Mouse (Mus musculus) cerebellum, adult 11-12 months (tissue): ENCODE measurements around the gene Hoxd3.

Source experiments
- DNase-seq: peaks from one replicate; pipeline ENCODE4 v3.0.0; 2022

Hoxd3 gene

DNA sequence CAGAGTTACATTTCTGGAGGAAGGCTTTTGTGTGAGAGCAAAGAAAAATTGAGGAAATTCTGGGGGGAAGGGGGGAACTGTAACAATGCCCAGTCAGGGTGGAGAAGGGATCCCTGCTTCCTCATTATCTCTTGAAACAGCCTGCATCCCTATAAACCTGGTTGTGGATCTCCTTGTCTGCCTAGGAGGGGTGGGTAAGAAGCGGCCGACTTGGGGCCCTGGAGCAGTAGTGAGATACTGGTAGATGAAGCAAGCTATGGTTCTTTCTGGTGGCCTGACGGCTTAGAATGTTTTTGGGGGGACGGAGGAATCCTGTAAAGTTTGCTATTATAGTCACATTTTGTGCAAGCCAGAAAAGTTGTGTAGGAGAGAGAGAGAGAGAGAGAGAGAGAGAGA, 18.3 kb upstream of the Hoxd3 start:
- DNase-seq = no peak

DNA sequence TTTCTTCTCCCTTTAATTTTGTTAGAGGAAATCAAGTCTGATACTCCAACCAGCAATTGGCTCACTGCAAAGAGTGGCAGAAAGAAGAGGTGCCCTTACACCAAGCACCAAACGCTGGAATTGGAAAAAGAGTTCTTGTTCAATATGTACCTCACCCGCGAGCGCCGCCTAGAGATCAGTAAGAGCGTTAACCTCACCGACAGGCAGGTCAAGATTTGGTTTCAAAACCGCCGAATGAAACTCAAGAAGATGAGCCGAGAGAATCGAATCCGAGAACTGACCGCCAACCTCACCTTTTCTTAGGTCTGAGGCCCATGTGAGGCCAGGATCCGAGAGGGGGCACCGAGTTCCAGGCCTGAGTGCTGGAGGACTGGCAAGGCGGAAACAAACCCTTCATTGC, 17.7 kb upstream of the Hoxd3 start:
- no peak for DNase-seq

DNA sequence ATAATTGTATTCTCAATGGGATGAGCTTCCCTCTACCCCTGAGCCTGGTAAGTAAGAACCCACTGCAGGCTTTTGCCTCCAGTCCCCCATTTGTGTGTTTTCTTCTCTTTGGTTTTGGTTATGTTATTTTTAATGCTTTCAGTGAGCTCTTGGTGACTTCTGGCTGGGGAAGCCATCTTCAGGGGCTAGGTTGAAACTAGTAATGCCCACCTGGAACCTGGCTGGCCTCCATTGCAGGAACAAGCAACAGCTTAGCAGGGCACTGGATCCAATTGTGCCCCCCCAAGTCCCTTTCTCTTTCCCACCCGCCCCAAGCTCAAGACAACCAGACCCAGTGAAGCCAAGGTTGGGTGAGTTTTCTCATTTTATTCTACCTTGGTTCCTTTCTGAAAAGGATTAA, 16.3 kb upstream of the Hoxd3 start:
- DNase-seq = no peak

DNA sequence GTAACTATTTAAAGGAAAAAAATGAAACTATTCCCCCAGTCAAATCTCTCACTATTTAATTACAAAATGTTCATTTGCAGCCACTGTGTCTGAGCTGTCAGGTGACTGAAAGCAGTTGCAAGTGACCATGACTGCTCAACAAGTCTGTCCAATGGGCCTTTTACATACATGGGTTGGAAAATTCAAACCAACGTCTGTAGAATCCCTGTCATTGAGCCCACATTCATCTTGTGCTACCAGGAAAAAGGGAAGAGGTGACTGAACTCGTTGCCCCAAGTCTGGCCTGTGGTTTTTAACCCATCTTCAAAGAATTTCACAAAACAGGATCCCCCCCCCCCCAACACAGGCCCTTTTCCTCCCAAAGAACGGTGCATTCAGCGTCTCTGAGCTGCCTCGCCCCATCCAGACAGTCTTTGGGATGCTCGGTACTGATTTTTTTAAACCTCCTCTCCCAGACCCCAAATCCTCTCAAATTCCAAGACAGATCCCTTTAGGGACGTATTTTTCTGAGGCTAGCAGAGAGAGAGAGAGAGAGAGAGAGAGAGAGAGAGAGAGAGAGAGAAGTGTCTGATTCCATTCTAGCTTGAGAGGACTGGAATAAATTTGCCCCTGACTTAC, 15.8 kb upstream of the Hoxd3 start:
- DNase-seq = no peak

DNA sequence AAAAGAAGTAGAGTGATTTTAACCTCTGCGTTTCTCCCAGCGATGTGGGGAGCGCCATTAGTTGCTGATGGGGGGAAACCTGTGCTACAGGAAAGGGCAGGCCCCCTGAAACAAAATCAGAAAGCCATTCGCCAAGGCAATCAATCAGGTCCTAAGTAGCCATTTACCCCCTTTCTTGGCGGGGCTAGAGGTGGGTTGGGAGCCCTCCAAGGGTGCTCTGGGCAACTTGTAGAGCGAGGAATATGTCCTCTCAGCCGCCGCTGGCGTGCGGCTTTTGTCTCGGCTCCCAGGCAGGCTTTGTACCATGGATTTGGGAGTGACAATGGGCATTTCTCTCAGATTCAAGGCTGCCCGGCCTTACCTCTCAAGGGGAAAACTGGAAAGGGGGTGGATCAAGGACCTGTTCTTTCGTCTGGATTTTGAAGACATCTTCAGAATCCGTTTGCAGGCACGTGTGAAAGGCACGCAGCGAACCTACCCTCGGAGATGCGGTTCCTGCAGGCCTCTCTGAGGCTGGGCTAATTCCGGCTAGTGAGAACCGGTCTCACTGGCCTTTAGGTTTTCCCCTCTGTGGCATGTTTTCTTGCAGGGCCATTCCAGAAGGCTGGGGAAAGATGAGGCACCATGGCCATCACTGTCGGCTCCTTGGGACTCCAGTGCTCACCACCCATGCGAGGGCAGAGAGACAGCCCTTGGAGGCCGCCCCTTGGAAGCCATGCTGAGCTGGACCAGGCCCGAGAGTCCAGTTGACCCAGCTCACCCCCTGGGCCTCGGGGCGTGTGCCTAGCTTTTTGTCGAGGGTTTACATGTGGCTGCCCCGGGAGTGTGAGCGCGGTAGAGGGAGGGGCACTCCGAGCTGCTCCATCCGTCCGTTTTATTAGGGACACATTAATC, 15.0 kb upstream of the Hoxd3 start:
- no peak for DNase-seq

DNA sequence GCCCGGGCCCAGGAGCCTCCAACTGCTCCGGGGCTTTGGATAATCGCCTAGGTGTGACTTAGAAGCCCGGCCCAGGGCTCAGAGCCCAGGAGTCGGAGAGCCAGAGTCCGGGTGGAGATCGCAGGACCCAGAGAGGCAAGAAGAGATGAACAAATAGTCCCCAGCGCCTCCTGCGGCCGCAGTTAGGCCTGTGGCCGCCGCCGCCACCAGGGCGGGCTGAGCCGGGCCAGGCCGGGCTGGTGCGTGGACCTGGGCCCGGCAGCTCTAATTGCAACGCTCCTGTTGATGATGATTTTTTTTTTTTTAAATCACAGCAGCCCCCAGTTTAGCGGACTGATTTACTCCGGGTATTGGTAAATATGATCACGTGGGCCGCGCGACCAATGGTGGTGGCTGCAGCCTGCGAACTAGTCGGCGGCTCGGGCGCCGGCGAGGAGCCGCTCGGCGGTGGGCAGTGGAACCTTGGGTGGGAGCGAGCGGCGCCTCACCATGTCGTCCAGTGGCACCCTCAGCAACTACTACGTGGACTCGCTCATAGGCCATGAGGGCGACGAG, 14.1 kb upstream of the Hoxd3 start, which contains the start of gene Hoxd9:
TSS of gene Hoxd9 (plus strand) at position 161 of the 555 bp plus-strand sequence.
- no peak for DNase-seq

DNA sequence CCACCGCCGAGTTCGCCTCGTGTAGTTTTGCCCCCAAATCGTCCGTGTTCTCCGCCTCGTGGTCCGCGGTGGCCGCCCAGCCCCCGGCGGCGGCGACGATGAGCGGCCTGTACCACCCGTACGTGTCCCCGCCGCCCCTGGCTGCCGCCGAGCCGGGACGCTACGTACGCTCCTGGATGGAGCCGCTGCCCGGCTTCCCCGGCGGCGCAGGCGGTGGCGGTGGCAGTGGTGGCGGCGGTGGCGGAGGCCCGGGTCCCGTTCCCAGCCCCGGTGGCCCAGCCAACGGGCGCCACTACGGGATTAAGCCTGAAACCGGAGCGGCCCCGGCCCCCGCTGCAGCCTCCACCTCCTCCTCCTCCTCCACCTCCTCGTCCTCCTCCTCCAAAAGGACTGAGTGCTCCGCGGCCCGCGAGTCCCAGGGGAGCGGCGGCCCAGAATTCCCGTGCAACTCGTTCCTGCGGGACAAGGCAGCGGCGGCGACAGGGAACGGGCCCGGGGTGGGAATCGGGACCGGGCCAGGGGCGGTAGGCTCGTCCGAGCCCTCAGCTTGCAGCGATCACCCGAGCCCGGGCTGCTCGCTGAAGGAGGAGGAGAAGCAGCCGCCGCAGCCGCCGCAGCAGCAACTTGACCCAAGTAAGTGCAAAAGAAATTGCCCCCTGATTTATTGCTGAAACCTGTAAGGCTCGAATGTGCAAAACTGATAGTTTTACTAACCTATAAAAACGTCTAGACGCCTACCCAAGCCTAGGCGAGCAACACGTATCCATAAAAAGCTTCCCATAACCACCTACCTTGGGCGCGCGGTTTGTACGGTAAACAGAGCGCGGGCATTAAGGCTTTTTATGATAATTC, 13.3 kb upstream of the Hoxd3 start:
- no peak for DNase-seq

DNA sequence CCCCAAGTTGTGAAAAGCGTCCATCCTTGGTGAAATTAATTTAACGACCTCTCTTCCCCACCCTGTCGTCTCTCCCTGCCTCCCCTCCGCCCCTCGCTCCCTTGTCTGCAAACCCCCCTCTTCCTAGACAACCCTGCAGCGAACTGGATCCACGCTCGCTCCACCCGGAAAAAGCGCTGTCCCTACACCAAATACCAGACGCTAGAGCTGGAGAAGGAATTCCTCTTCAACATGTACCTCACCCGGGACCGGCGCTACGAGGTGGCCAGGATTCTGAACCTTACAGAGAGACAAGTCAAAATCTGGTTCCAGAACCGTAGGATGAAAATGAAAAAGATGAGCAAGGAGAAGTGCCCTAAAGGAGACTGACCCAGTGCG, 12.7 kb upstream of the Hoxd3 start:
- DNase-seq = no peak

DNA sequence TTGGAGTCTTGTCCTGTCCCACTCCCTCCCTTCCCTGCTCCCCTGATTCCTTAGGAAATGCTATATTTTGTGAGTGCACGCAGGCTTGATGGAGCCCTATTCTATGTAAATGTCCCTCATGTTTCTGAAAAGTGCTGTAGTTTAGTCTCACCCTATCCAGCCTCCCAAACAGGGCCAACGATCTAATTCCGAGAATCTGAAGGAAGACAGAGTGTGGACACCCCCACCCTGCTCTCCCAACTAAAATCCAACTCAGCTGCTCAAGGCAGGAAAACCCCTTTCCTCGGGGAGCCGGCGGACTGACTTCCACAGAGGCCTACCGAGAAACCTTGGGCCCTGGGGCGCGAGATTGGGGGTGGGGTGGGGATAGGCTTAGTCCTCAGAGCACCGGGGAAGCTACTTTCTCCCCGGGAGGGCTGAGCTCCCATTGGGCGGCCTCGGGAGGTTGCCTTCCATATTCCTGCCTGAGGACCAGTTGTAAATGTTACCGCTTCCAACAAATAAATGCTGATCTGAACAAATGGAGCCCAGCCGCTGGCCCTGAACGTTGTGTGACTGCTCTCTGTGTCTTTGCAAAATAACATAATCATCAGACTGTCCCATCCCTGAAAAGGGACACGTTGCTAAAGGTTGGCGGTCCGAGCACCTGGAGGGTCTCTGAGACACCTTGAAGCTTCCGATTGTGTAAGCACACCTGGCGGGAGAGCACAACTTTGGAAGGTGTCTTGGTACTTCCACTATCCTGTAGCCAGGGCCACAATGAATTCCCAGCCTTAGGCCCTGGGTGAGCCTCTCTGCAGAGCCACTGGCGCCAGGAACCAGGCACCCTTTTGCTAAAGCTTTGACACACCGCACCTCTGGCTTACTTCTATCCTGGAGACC, 11.8 kb upstream of the Hoxd3 start:
- no peak for DNase-seq

DNA sequence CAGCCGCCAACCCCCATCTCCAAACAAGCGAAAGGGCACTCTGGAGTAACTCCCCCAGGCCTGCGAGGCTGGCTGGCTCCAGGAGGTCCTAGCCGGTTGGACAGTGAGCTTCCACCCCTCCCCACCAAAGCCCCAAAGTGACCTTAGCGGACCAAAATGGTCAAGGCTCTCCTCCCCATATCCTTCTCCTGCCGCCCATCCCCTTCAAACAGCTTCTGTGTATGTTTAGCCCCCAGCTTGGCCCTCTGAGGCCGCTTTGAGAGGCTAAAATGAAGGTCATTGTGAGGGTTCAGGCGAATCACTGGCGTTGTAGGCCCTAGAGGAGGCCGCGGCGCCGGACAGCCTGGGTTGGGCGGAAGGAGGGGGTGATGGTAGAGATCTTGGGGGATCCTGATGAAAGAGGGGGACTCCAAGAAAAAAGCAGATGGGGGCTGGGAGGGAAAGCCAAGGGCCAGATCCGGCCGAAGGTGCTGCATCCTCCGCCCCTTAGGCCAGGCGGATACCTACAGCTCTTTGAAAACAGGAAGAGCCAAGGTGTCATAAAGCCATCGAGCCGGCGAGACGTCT, 11.1 kb upstream of the Hoxd3 start:
- no peak for DNase-seq

DNA sequence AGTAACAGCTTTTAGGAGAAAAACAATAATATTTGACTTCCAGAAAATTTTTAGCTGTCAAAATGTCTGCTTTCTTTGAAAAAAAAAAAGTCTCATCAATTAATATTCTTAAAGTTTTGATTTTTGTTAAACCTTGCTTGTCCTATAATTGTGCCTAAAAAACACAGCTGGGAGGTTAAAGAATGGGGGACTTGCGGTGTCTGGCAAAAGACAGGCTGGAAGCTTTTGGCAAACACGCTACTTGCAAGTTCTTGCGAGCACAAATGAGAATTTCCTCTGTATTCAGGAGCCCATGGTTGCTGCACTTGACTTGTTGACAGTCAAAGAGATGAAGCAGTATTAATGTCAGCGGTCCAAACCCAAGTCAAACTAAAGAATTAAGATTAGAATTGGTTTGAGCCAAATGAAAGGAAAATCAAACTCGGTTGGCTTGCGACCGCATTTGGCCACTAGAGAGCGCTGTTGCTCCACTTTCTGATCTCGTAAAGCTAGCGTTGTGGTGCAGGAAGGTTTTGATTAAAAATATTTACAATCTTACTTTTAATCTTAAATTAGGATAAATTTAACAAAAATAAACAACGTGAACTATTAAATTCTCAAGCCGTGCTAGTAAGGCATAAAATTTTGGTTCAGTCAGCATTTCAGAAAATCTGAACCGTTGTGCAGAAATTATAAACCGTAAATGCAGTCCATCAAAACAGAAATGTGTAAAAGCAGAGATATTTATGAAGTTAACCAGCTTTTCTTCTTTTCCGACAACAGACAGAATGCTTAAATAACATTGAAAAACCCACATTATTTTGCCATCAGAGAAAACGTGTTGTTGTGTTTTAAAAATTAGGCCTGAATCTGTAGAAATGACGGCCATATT, 9.5 kb upstream of the Hoxd3 start:
- no peak for DNase-seq

DNA sequence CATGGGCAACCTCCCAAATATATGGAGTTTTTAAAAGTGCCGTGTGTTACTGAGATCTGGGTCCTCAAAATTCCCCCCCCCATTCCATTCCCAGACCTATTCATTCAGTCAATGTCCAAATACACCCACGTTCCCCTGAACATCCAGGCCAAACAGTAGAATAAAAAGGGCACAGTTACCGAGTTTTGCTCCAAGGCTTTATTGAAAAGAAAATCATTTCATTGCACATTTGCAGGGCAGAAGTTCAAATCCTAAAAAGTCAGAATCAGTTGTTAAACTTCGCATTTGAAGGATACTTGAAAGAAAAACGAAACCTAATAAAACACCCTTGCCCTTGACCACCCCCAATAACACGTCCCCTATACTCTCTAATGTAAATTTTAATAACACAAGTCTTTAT, 8.9 kb upstream of the Hoxd3 start:
- no peak for DNase-seq

DNA sequence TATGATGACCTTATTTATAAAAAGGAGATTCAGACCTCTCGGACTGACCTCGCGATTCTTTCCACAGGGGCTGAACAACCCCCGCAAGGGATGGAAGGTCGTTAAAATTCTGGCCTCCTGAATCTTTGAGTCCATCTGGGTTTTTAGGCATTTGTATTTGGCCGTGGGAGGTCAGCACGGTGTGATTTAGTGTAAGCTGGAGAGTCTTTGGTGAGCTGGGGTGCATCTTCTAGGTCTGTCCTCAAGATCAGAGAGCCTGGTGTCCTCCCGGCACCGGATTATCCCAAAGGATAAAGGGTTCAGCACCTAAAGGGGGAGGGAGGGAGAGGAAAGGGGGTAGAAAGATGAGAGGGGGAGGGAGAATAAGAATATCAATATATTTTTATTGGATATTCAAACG, 8.4 kb upstream of the Hoxd3 start:
- DNase-seq = no peak

DNA sequence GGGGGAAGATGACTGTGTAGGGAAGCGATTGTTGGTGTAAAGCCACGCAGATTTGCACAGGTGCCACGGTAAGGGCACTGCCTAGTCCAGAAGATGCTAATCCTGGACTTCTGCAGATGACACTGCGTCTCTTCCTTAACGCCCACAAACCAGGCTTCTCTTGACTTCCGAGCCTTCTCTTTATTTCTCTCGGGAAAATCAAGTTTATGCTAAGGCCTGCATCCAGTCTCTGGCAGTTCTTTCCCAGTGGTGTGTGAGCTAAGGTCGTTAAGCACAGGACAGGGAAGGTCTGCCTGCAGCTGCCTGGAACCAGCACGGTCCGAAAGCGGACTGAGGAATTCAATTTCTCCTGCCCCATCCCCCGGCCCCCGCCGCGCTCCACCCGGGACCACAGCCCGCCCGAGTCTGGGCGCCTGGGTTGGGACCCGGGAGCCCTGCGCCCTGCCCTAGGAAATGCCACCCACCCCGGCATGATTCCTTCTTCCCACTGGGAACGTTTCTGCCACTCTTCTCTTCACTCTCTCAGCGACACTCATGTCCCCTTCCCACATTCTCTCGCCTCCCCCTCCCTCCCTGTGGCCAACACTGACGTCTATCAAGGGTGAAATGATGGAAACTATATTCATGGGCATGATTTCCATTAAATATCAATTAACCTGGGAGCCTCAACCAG, 7.9 kb upstream of the Hoxd3 start:
- DNase-seq = no peak

DNA sequence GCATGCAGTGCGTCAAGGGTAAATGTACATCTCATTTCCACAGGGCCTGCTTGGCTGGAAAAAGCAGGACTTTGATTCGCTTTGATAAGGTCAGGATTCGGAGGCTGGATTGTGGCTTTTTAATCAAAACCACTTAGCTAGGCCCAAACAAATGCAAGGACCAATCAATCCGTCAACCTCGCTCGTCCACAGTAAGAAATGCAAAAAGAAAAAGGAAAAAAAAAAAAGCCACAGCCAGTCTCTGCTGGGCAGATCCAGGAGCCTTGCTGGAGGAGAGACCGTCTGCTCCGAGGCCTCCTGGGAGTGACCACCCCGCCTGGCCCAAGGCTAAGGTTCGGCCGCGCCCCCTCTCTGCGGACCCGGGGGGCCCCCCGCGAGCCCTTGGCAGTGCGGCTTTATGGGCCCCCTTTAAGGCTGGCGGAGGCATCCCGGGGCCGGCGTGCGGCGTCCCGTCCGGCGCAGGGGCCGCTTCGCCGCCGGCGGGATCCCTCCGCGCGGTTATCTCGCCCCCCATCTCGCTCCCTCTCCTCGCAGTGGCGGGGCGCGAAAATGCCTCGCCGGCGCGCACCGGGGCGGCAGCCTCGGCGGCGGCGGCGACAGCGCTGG, 7.2 kb upstream of the Hoxd3 start, which contains the start of gene Hoxd8:
TSS of gene Hoxd8 (plus strand) at position 223 of the 606 bp plus-strand sequence.
- no peak for DNase-seq

DNA sequence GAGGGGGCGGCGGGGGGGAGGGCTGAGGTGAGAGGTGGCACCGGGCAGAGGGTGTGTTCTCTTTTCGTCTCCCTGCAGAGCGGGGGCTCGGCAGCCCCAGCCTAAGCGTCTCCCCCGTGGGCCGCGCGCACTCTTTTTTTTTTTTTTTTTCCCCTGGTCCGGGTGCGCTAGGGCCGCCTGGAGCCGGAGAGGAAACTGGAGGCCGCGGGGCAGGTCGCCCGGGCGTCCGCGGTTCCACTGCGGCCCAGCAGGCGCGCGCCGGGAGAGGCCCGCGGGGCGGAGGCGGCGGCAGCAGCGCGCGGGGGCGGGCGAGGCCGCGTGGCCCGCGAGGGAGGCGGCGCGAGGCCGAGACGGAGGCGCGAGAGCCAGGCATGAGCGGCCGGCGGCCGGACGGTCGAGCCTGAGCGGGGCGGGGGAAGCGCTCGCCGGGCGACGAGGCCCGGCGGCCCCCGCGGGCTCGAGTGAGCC, 6.7 kb upstream of the Hoxd3 start:
- no peak for DNase-seq

DNA sequence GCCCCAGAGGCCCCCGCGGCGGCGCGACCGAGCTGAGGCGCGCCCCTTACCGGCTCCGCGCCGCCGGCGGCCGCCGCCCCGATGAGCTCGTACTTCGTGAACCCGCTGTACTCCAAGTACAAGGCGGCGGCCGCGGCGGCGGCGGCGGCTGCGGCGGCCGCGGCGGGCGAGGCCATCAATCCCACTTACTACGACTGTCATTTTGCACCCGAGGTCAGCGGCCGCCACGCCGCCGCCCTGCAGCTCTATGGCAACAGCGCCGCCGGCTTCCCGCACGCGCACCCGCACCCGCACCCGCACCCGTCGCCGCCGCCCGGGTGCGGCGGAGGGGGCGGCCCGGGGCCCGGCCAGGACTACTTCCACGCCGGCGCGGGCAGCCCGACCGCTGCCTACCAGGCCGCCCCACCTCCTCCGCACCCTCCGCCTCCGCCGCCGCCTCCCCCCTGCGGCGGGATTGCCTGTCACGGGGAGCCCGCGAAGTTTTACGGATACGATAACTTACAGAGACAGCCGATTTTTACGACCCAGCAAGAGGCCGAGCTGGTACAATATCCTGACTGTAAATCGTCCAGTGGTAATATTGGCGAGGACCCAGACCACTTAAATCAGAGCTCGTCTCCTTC, 6.1 kb upstream of the Hoxd3 start:
- no peak for DNase-seq

DNA sequence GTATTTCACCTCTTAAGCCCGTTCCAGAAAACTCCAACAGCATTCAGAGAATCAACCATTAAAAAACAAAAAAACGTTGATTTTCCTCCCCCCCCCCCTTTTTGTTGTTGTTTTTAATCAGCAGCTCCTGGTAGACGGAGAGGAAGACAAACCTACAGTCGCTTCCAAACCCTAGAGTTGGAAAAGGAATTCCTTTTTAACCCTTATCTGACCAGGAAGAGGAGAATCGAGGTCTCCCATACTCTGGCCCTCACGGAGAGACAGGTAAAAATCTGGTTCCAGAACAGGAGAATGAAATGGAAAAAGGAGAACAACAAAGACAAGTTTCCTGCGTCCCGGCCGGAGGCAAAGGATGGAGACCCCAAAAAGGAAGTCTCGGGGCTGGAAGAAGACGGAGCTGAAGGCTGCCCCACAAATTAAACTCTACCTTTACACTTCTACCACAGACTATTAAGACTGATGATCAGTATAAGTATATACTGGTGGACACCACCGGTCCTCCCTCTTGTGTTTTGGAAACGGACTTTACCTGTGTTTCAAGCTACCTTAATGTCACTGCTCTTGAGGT, 5.2 kb upstream of the Hoxd3 start:
- DNase-seq = no peak

DNA sequence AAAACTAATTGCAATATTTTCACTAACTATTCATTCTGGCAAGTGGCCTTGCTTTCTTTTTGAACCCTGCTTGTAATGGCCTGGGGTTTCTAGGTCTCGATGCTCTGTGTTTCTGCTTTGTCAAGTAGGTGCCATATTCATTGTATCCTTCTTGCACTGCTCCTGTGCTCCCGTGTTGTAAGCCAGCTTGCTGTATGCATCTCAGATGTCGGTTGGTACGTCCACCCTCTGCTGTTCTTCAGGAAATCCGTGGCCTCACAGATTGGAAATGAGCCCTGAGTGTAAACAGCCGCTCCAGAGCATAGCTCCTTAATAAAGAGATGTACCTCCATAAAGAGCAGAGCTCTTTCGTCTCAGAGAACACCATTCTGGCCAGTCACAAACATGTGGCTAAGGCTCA, 4.1 kb upstream of the Hoxd3 start:
- no peak for DNase-seq
